Comparison of ENCODE assay signal across 11 mouse cellular contexts in the genomic region with DNA sequence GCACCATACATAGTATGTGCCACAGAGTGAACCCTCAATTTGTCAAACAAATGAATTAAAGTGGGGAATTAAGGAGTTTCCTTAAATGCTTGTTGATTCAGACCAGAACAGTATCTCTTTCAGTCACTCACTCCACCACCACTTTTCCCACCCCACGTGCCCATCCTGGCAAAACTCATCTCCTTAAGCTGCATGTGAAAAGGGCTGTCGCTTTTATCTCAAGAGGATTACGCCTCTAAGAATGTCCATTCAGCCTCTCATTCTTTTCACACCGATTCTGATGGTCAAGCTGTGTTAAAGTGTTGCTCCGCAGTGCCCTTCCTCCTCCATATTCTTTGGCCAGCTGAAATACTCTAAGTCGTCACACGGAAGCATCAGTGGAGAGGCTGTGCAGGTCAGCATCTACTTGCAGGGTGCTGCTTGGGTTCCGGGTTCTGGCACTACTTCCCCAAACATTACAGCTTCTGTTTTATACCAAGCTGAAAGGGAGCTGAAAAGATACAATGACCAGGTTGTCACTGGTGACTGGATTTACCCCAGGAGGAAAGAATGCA.
"Had no signal": no experiment of that assay in that cellular context is flagged by ENCODE, and none has a peak within 500 bp of the region (broad histone marks: within the 10 kb centered on the region; RNA-seq: fewer than 3 reads in every experiment).

No protein-coding gene starts in this region.

- H3K9ac ChIP-seq: kidney, embryonic 15.5 days; limb, embryonic 13.5 days; liver, embryonic 14.5 days; neural tube, embryonic 13.5 days had no signal

- H3K4me3 ChIP-seq: kidney, embryonic 15.5 days; limb, embryonic 13.5 days; neural tube, embryonic 13.5 days had no signal

- H3K27ac ChIP-seq: kidney, embryonic 15.5 days; limb, embryonic 13.5 days; liver, embryonic 14.5 days; neural tube, embryonic 13.5 days had no signal

- DNase-seq: kidney, adult 2 months; kidney, postnatal 14 days; left cerebral cortex, postnatal 4 days; lung, adult 18-20 months; right cerebral cortex, adult 18-20 months; right cerebral cortex, postnatal 25 days; thymus, postnatal 36 days had no signal

- H3K27me3 ChIP-seq: kidney, embryonic 15.5 days; limb, embryonic 13.5 days had no signal

- H3K4me2 ChIP-seq: kidney, embryonic 15.5 days; limb, embryonic 13.5 days; neural tube, embryonic 13.5 days had no signal

- H3K36me3 ChIP-seq: kidney, embryonic 15.5 days; neural tube, embryonic 13.5 days had no signal

- H3K4me1 ChIP-seq: kidney, embryonic 15.5 days; limb, embryonic 13.5 days; neural tube, embryonic 13.5 days had no signal

- H3K9me3 ChIP-seq: kidney, embryonic 15.5 days; limb, embryonic 13.5 days; neural tube, embryonic 13.5 days had no signal
